Mouse (Mus musculus) effector memory CD4-positive, alpha-beta T cell, adult 5 months (primary cell): ENCODE measurements around the gene Rab6b. TPM values are rescaled to one million over a fixed set of nuclear protein-coding genes. Genes with fewer than 3 reads are reported as not detected.

ENCODE experiments used
- polyA plus RNA-seq: library from polyadenylated mRNA; unstranded; fragments of 100-300 nt; shearing (Covaris generic); gene quantifications from one replicate; pipeline ENCODE4 v1.2.1, GENCODE M21; 2017

The Rab6b gene
- polyA plus RNA-seq, result 18.4 TPM

GRCm38 (mm10) chr9:103111621-103112470 lies at the start of gene Rab6b:
Gene Rab6b, plus strand, starts transcription at chr9:103111787.

GRCm38 (mm10) chr9:103201561-103202260 lies 90.1 kb downstream of the Rab6b start, which contains the start of gene Srprb:
Gene Srprb, minus strand, starts transcription at chr9:103202137.

GRCm38 (mm10) chr9:103230151-103230951 lies 118.8 kb downstream of the Rab6b start, which contains the start of the genes Gm20425 and Trf:
Gene Gm20425, minus strand, starts transcription at chr9:103230307.
Gene Trf, minus strand, starts transcription at chr9:103230444.

Other genes starting within 250 kb of the Rab6b start
- 0.15 TPM for gene Slco2a1, start 123.1 kb upstream of the Rab6b start, polyA plus RNA-seq
- gene Srprb, start 90.3 kb downstream of the Rab6b start, polyA plus RNA-seq, result 34.2 TPM
- 0.95 TPM for gene Gm20425, start 118.5 kb downstream of the Rab6b start, polyA plus RNA-seq
- 3.2 TPM for gene Trf, start 118.7 kb downstream of the Rab6b start, polyA plus RNA-seq
- not detected for gene 1300017J02Rik, start 193.3 kb downstream of the Rab6b start, polyA plus RNA-seq
- gene Topbp1, start 193.4 kb downstream of the Rab6b start, polyA plus RNA-seq, result 52.2 TPM